Mouse (Mus musculus): ENCODE data around the gene Gm5800. TPM values are rescaled to one million over a fixed set of nuclear protein-coding genes. Genes with fewer than 3 reads are reported as not detected.

The Gm5800 gene
- not detected in 2 replicates for polyA plus RNA-seq (2012; ENCODE audit: low replicate concordance)

GRCm38 (mm10) chr14:51717083-51717482 lies at the start of gene Gm5800:
Gene Gm5800 (minus strand): TSS chr14:51717183.

GRCm38 (mm10) chr14:51695368-51695767 lies 21.6 kb downstream of the Gm5800 start, which contains the start of gene Gm17079:
Gene Gm17079 (minus strand): TSS chr14:51695468.

Other genes with a start within 250 kb of the Gm5800 start
- not detected in 2 replicates for gene Gm5622, start 164.4 kb downstream of the Gm5800 start, polyA plus RNA-seq (2012; ENCODE audit: low replicate concordance)
- gene Gm17175, start 143.1 kb downstream of the Gm5800 start, polyA plus RNA-seq (2012; ENCODE audit: low replicate concordance): not detected in 2 replicates
- gene Gm17174, start 125.0 kb downstream of the Gm5800 start, polyA plus RNA-seq (2012; ENCODE audit: low replicate concordance): not detected in 2 replicates
- gene Gm17078, start 105.9 kb downstream of the Gm5800 start, polyA plus RNA-seq (2012; ENCODE audit: low replicate concordance): not detected in 2 replicates
- not detected in 2 replicates for gene Gm4181, start 81.5 kb downstream of the Gm5800 start, polyA plus RNA-seq (2012; ENCODE audit: low replicate concordance)
- gene Gm17079, start 21.7 kb downstream of the Gm5800 start, polyA plus RNA-seq (2012; ENCODE audit: low replicate concordance): not detected in 2 replicates
- gene Ang4, start 56.4 kb upstream of the Gm5800 start, polyA plus RNA-seq (2012; ENCODE audit: low replicate concordance): not detected in 2 replicates
- gene AY358078, start 82.9 kb upstream of the Gm5800 start, polyA plus RNA-seq (2012; ENCODE audit: low replicate concordance): not detected in 2 replicates
- gene Ear6, start 136.5 kb upstream of the Gm5800 start, polyA plus RNA-seq (2012; ENCODE audit: low replicate concordance): not detected in 2 replicates
- 1.7 and 22.2 TPM in 2 replicates for gene Mettl17, start 167.7 kb upstream of the Gm5800 start, polyA plus RNA-seq (2012; ENCODE audit: low replicate concordance)
- 0.07 TPM in 1 of 2 replicates, not detected in the other for gene Slc39a2, start 175.7 kb upstream of the Gm5800 start, polyA plus RNA-seq (2012; ENCODE audit: low replicate concordance)
- 2.5 and 3.3 TPM in 2 replicates for gene Ndrg2, start 197.0 kb upstream of the Gm5800 start, polyA plus RNA-seq (2012; ENCODE audit: low replicate concordance)
- gene Tppp2, start 201.2 kb upstream of the Gm5800 start, polyA plus RNA-seq (2012; ENCODE audit: low replicate concordance): not detected in 2 replicates
- gene Rnase13, start 205.6 kb upstream of the Gm5800 start, polyA plus RNA-seq (2012; ENCODE audit: low replicate concordance): not detected in 2 replicates

All from leukemia stem cell, adult 10-12 weeks (primary cell).